Mouse (Mus musculus): ENCODE results near the gene Zfp553. TPM values are rescaled to one million over a fixed set of nuclear protein-coding genes. Genes with fewer than 3 reads are reported as not detected.

Gene Zfp553
- polyA plus RNA-seq, 1 experiment, result 10.8 TPM

DNA sequence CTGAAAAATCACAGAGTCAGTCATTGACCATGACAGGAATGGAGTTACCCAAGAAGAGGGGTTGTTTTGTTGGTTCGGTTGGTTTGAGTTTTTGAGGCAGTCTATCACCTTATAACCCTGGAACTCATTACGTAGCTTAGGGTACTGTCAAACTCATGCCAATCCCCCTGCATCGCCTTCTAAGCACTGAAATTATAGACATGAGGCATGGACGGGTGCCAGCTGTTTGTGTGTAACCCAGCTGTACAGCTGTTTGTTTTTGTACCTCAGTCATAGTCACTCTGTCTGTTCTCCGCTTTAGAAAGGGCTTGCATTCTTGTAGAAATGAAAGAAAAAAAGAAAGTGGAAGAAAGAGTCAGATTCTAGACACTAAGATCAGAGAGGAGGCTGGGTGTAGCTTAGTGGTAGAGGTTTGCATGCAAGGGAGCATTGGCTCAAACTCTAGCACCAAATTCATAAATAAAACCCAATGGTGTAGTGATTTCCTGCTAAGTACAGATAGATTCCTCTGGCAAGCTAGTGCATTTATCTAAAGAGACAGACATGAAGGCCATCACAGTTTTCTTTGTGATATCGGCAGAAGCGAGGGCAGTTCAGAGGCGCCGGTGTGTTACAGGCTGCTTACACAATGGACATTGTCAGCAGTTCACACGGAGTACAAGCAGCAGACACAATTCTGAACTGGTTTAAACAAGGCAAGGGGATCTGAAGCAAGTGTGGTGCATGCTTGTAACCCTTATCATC, 29.5 kb downstream of the Zfp553 start:
- no peak overlapping the region for H3K4me3 ChIP-seq (replicated peaks)
- H3K4me1 ChIP-seq, result peaks cover 53% of the 10 kb centered on the region
- TF ChIP-seq GATA1 (IDR thresholded peaks at IDR 0.05; ENCODE audit: borderline replicate concordance, low read length) (no peak), FLI1 (IDR thresholded peaks at IDR 0.05; ENCODE audit: low read length) (no peak)

DNA sequence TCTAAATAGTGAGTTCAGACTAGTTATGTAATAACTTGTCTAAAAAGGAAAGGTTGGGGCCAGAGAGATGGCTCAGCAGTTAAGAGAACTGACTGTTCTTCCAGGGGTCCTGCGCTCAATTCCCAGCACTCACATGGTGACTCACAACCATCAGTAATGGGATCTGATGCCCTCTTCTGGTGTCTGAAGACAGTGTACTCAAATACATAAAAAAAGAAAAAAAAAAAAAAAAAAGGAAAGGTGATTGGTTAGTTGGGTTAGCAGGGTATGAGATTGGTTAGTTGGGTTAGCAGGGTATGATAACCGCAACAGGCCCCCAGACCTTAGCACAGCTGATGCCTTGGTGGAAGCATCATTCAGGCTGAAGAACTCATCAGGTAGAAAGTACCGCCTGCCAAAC, 30.7 kb downstream of the Zfp553 start:
- peaks cover 8% of the 10 kb centered on the region for H3K36me3 ChIP-seq (replicated peaks; ENCODE audit: low read length)
- H3K9me3 ChIP-seq, result peaks cover 5% of the 10 kb centered on the region
- no peak overlapping the region for H3K4me3 ChIP-seq (replicated peaks)
- peaks cover 41% of the 10 kb centered on the region for H3K4me1 ChIP-seq
- no peak for TF ChIP-seq GATA1 (IDR thresholded peaks at IDR 0.05; ENCODE audit: borderline replicate concordance, low read length)
- TF ChIP-seq FLI1 (IDR thresholded peaks at IDR 0.05; ENCODE audit: low read length), result no peak
- H3K27me3 ChIP-seq (replicated peaks), result no peaks in the 10 kb centered on the region

More for the DNA sequence above, 29.5 kb downstream of the Zfp553 start:
- Histone ChIP-seq H3K36me3 (replicated peaks; ENCODE audit: low read length) (peaks cover 4% of the 10 kb centered on the region), H3K9me3 (no peaks in the 10 kb centered on the region), H3K27me3 (replicated peaks) (no peaks in the 10 kb centered on the region)

DNA sequence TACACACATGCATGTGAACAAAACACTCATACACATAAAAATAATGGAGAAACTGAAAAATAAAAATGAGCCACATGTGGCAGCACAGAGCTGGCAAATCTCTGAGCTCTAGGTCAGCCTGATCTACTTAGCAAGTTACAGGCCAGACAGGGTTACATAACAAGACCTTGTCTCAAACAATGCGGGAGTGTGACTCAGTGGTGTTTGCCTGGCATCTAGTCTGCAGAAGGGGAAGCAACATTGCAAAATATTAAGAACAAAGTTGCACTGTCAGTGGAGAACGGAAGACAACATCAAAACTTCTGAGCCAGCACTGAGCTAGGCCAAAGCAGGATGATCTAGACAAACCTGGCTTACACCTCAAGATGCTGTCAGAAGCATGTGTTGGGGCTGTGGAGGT, 37.4 kb downstream of the Zfp553 start:
- H3K4me3 ChIP-seq (replicated peaks), result peak overlapping the region; percentile 73
- peaks cover 58% of the 10 kb centered on the region for H3K4me1 ChIP-seq
- TF ChIP-seq FLI1 (IDR thresholded peaks at IDR 0.05; ENCODE audit: low read length) (no peak), GATA1 (IDR thresholded peaks at IDR 0.05; ENCODE audit: borderline replicate concordance, low read length) (no peak)
- H3K9me3 ChIP-seq, result peaks cover 5% of the 10 kb centered on the region
- H3K36me3 ChIP-seq (replicated peaks; ENCODE audit: low read length), result peaks cover 35% of the 10 kb centered on the region
- no peaks in the 10 kb centered on the region for H3K27me3 ChIP-seq (replicated peaks)

GRCm38 (mm10) chr7:127270666-127271065, 37.8 kb downstream of the Zfp553 start:
- H3K4me1 ChIP-seq, result peaks cover 60% of the 10 kb centered on the region
- peaks cover 35% of the 10 kb centered on the region for H3K36me3 ChIP-seq (replicated peaks; ENCODE audit: low read length)
- H3K9me3 ChIP-seq, result peaks cover 5% of the 10 kb centered on the region
- H3K4me3 ChIP-seq (replicated peaks), result peak overlapping the region; percentile 73
- TF ChIP-seq GATA1 (IDR thresholded peaks at IDR 0.05; ENCODE audit: borderline replicate concordance, low read length), result no peak
- TF ChIP-seq FLI1 (IDR thresholded peaks at IDR 0.05; ENCODE audit: low read length), result no peak
- H3K27me3 ChIP-seq (replicated peaks), result no peaks in the 10 kb centered on the region

- Histone ChIP-seq H3K36me3 (replicated peaks; ENCODE audit: low read length) (peaks cover 35% of the 10 kb centered on the region), H3K4me3 (replicated peaks) (peak overlapping the region; percentile 64), H3K9me3 (peaks cover 5% of the 10 kb centered on the region), H3K4me1 (peaks cover 61% of the 10 kb centered on the region), H3K27me3 (replicated peaks) (no peaks in the 10 kb centered on the region)
- no peak for TF ChIP-seq GATA1 (IDR thresholded peaks at IDR 0.05; ENCODE audit: borderline replicate concordance, low read length)
- no peak for TF ChIP-seq FLI1 (IDR thresholded peaks at IDR 0.05; ENCODE audit: low read length)
Measured at GRCm38 (mm10) chr7:127271093-127271492, 38.2 kb downstream of the Zfp553 start.

DNA sequence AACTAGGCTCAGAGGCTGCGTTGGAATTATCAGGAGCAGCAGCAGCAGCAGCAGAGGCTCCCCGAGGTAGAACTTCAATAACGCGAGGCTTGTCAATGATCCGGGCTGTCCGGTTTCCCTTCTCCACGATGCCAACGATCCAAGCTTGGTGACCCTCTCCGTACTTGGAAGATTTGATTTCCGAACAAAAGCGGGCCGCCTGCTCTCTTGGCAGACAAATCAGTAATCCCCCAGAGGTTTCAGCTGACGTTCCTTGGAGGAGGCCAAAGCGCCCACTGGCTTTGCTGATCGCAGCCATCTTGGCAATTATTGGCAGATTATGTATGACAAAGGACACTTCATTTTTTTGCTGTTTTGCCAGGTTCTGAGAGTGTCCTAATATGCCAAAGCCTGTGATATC, 39.7 kb downstream of the Zfp553 start:
- TF ChIP-seq GATA1 (IDR thresholded peaks at IDR 0.05; ENCODE audit: borderline replicate concordance, low read length), result no peak
- H3K36me3 ChIP-seq (replicated peaks; ENCODE audit: low read length), result peaks cover 35% of the 10 kb centered on the region
- H3K27me3 ChIP-seq (replicated peaks), result no peaks in the 10 kb centered on the region
- H3K4me3 ChIP-seq (replicated peaks), result peak overlapping the region; percentile 91
- peaks cover 5% of the 10 kb centered on the region for H3K9me3 ChIP-seq
- H3K4me1 ChIP-seq, result peaks cover 76% of the 10 kb centered on the region

GRCm38 (mm10) chr7:127273118-127273923, 40.5 kb downstream of the Zfp553 start:
- Histone ChIP-seq H3K36me3 (replicated peaks; ENCODE audit: low read length) (peaks cover 33% of the 10 kb centered on the region), H3K4me3 (replicated peaks) (peak overlapping the region; percentile 91), H3K27me3 (replicated peaks) (no peaks in the 10 kb centered on the region), H3K9me3 (peaks cover 2% of the 10 kb centered on the region), H3K4me1 (peaks cover 84% of the 10 kb centered on the region)
- TF ChIP-seq FLI1 (IDR thresholded peaks at IDR 0.05; ENCODE audit: low read length) (no peak), GATA1 (IDR thresholded peaks at IDR 0.05; ENCODE audit: borderline replicate concordance, low read length) (no peak)

DNA sequence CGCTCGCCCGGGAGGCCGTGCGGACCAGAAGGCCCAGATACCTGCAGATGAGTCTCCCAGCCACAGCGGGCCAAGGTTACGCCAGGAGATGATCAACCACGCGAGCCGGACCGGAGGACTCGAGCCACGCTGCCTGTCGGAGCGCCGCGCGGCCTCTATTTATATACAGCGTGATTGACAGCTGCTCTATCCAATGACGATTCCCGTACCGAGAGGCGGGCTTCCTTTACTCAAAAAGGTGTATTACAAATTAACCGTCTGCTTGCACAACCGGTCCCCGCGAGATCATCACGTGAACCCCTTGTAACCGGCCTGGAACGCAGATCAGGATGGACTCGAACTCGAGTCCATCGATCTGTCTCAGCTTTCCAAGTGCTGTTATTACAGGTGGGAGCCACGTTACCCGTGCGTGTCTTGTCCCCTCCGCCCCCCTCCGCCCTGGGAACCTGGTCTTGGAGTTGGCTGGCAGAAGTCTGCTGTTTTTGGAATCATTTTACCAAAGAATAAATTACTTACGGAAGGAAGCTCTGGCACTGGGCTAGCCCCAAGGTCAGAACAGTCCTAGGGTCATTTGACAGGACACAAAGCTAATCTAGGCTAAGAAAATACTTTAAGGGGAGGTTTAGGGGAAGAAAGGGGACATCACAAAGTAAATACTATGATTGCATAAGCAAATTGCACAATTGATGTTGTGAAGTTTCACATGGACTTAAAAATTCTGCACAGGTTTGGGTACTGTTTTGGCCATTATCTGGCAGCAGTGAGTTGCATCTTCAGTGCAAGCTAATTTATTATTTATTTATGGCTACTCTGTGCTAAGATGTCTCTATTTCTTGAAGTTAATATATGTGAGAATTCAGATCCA, 41.3 kb downstream of the Zfp553 start, which contains the start of gene Sephs2:
Gene Sephs2, minus strand, starts transcription at position 131 of the 865 bp plus-strand sequence.
- H3K4me3 ChIP-seq (replicated peaks), result peak within 1 kb of the TSS; percentile 91
- H3K36me3 ChIP-seq (replicated peaks; ENCODE audit: low read length), result peaks cover 25% of the 10 kb centered on the region
- peaks cover 90% of the 10 kb centered on the region for H3K4me1 ChIP-seq
- H3K27me3 ChIP-seq (replicated peaks), result no peaks in the 10 kb centered on the region
- TF ChIP-seq FLI1 (IDR thresholded peaks at IDR 0.05; ENCODE audit: low read length) (no peak), GATA1 (IDR thresholded peaks at IDR 0.05; ENCODE audit: borderline replicate concordance, low read length) (no peak)
- no peaks in the 10 kb centered on the region for H3K9me3 ChIP-seq

DNA sequence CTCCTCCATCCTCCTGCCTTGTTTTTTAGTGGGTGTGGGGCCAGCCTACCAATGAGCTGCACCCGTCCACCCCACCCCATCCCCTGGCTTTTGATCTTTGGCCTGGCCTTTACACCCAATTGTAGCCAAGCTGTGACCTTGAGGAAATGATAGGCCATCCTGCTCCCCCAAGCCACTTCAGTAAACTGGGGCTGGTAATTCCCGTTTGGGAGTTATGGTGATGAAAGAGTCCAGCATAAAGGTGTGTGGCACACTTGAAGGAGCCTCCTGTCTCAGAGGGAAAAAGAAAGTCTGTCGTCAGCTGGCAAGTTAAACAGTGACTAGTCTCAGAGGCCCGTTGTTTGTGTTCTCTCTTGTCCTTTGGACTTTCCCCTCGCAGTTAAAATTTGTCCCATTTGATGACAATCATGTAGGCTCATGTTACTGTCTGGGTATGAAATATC, 43.7 kb downstream of the Zfp553 start:
- H3K36me3 ChIP-seq (replicated peaks; ENCODE audit: low read length), result peaks cover 12% of the 10 kb centered on the region
- no peak for TF ChIP-seq GATA1 (IDR thresholded peaks at IDR 0.05; ENCODE audit: borderline replicate concordance, low read length)
- TF ChIP-seq FLI1 (IDR thresholded peaks at IDR 0.05; ENCODE audit: low read length), result no peak
- H3K27me3 ChIP-seq (replicated peaks), result no peaks in the 10 kb centered on the region
- no peaks in the 10 kb centered on the region for H3K9me3 ChIP-seq
- no peak overlapping the region for H3K4me3 ChIP-seq (replicated peaks)
- peaks cover 90% of the 10 kb centered on the region for H3K4me1 ChIP-seq

All from megakaryocyte, embryonic 14.5 days (primary cell).